Mouse (Mus musculus) c-Kit-positive CD71-positive TER-119-negative erythroid progenitor cells, embryonic 14.5 days (primary cell): ENCODE measurements around the gene Mrpl43.
A peak's percentile ranks its signal among the peaks of the same experiment; 100 is the strongest.
"Not testable (repeated sequence)": the region's sequence is repeated elsewhere in the genome, so short reads cannot be mapped to it uniquely, and the experiment has no call there.

Experiments used
- DNase-seq: peaks from one replicate; pipeline ENCODE4 v3.0.0-alpha.2; 2013; ENCODE audit warnings: low read depth

The Mrpl43 gene

GRCm38 (mm10) chr19:45005957-45006712 is at the start of gene Mrpl43:
Gene Mrpl43 (minus strand): TSS chr19:45006442.
- DNase-seq = peak; percentile 87

GRCm38 (mm10) chr19:45054892-45055690 is 48.8 kb upstream of the Mrpl43 start:
- no peak for DNase-seq

GRCm38 (mm10) chr19:45053451-45053850 is 47.2 kb upstream of the Mrpl43 start:
- DNase-seq = no peak

GRCm38 (mm10) chr19:45049523-45049922 is 43.3 kb upstream of the Mrpl43 start:
- no peak for DNase-seq

GRCm38 (mm10) chr19:45048644-45049365 is 42.6 kb upstream of the Mrpl43 start:
- no peak for DNase-seq

- DNase-seq = no peak
These were observed 41.8 kb upstream of the Mrpl43 start for GRCm38 (mm10) chr19:45047935-45048643.

- peak; percentile 76 for DNase-seq
These were observed 41.2 kb upstream of the Mrpl43 start, which contains the start of gene Sfxn3 for GRCm38 (mm10) chr19:45047417-45047934. Gene Sfxn3 (plus strand): TSS chr19:45047503.

GRCm38 (mm10) chr19:45046523-45047321 is 40.5 kb upstream of the Mrpl43 start:
- DNase-seq = peak; percentile 66

GRCm38 (mm10) chr19:45045651-45046050 is 39.4 kb upstream of the Mrpl43 start, which contains the start of gene Pdzd7:
Gene Pdzd7 (minus strand): TSS chr19:45045717.
- DNase-seq = no peak

GRCm38 (mm10) chr19:45045236-45045635 is 39.0 kb upstream of the Mrpl43 start:
- no peak for DNase-seq

GRCm38 (mm10) chr19:45044389-45044927 is 38.2 kb upstream of the Mrpl43 start:
- DNase-seq = no peak

- DNase-seq = no peak
These were observed 34.0 kb upstream of the Mrpl43 start for GRCm38 (mm10) chr19:45040214-45040613.

GRCm38 (mm10) chr19:45038198-45038597 is 32.0 kb upstream of the Mrpl43 start:
- not testable (repeated sequence) for DNase-seq

GRCm38 (mm10) chr19:45036867-45037266 is 30.6 kb upstream of the Mrpl43 start:
- DNase-seq = no peak

GRCm38 (mm10) chr19:45032570-45033332 is 26.5 kb upstream of the Mrpl43 start:
- no peak for DNase-seq

GRCm38 (mm10) chr19:45031780-45032179 is 25.5 kb upstream of the Mrpl43 start:
- DNase-seq = no peak

GRCm38 (mm10) chr19:45030746-45031693 is 24.8 kb upstream of the Mrpl43 start:
- DNase-seq = peak; percentile 83

- no peak for DNase-seq
These were observed 23.9 kb upstream of the Mrpl43 start for GRCm38 (mm10) chr19:45030111-45030510.
